Mouse (Mus musculus) midbrain, postnatal 0 days (tissue): ENCODE measurements around the gene Atp8b5. TPM values are rescaled to one million over a fixed set of nuclear protein-coding genes. Genes with fewer than 3 reads are reported as not detected.

ENCODE experiments used
- ATAC-seq: fragments of 200-750 bp; cut with Nextera tagmentation; 2 replicates; pipeline ENCODE4 v1.8.0; 2017; ENCODE audit warnings: moderate number of reproducible peaks, mild to moderate bottlenecking, moderate TSS enrichment, moderate library complexity; ENCODE audit not compliant: low FRiP score
- DNase-seq: peaks from one replicate; pipeline ENCODE4 v3.0.0-alpha.2; 2015; ENCODE audit warnings: low spot score
- H3K27ac ChIP-seq: fragments of 300-500 bp; sonication (generic); 2 replicates; pipeline ENCODE4 v1.5.1; 2014; ENCODE audit warnings: low read depth, mild to moderate bottlenecking, low read length, mixed read lengths
- H3K27me3 ChIP-seq: fragments of 300-500 bp; sonication (generic); 2 replicates; pipeline ENCODE4 v1.6.1; 2014; ENCODE audit warnings: low read length, control low read depth, mixed read lengths; ENCODE audit not compliant: insufficient read depth
- H3K36me3 ChIP-seq: fragments of 300-500 bp; sonication (generic); 2 replicates; pipeline ENCODE4 v1.6.1; 2014; ENCODE audit warnings: low read length, control low read depth, mixed read lengths; ENCODE audit not compliant: insufficient read depth
- H3K4me1 ChIP-seq: fragments of 300-500 bp; sonication (generic); 2 replicates; pipeline ENCODE4 v1.6.1; 2014; ENCODE audit warnings: mild to moderate bottlenecking, control low read depth, antibody characterized with exemption, low read length, mixed read lengths; ENCODE audit not compliant: insufficient read depth
- H3K4me2 ChIP-seq: fragments of 300-500 bp; sonication (generic); 2 replicates; pipeline ENCODE4 v1.6.1; 2014; ENCODE audit warnings: low read depth, mild to moderate bottlenecking, low read length, mixed read lengths; ENCODE audit not compliant: poor library complexity, severe bottlenecking
- H3K4me3 ChIP-seq: fragments of 300-500 bp; sonication (generic); 2 replicates; pipeline ENCODE4 v1.5.1; 2014; ENCODE audit warnings: low read depth, mild to moderate bottlenecking, low read length, moderate library complexity
- H3K9ac ChIP-seq: fragments of 300-500 bp; sonication (generic); replicated peaks from 2 replicates; pipeline ENCODE4 v1.6.1; 2014; ENCODE audit warnings: mild to moderate bottlenecking, low read length, moderate library complexity, mixed read lengths; ENCODE audit not compliant: poor library complexity, severe bottlenecking
- H3K9me3 ChIP-seq: fragments of 300-500 bp; sonication (generic); 2 replicates; pipeline ENCODE4 v1.6.1; 2016; ENCODE audit warnings: low read length, control low read depth
- CTCF ChIP-seq: IDR thresholded peaks from 2 replicates; pipeline ENCODE4 v1.5.1; 2016; ENCODE audit warnings: antibody characterized with exemption, mild to moderate bottlenecking
- WGBS: fragments of 180-500 bp; shearing (Covaris S2); extraction: QIAGEN DNeasy Blood & Tissue Kit; methylation state at CpG from one replicate; pipeline ENCODE4 v1.1.7; 2014; 5-methylcytosine and 5-hydroxymethylcytosine counted together
- polyA plus RNA-seq: library from polyadenylated mRNA; unstranded; fragments of >200 nt; fragmentation: Nextera tagmentation; extraction: Ambion mirVana; gene quantifications from 2 replicates; pipeline ENCODE4 v1.2.1, GENCODE M21; 2015
- total RNA-seq: library from RNA; depleted of rRNA; stranded (reverse); fragments of >200 nt; gene quantifications from 2 replicates; pipeline ENCODE4 v1.2.3, GENCODE M21; 2014

The Atp8b5 gene
- total and polyA plus RNA-seq, 2 experiments from 2014 or later = 0.44 to 0.54 TPM

- Histone ChIP-seq H3K27ac (no peak overlapping the region), H3K36me3 (no peaks in the 10 kb centered on the region), H3K4me2 (no peak overlapping the region), H3K4me1 (no peaks in the 10 kb centered on the region), H3K27me3 (no peaks in the 10 kb centered on the region), H3K9me3 (no peaks in the 10 kb centered on the region), H3K4me3 (no peak overlapping the region), H3K9ac (no peak overlapping the region)
- TF ChIP-seq CTCF = no peak
- 89% methylated on average over 2 of the region's 2 CpGs for WGBS
- no peak for DNase-seq
- no peak for ATAC-seq
Measured at GRCm38 (mm10) chr4:43327118-43327517, 60.2 kb downstream of the Atp8b5 start.

GRCm38 (mm10) chr4:43334771-43335170 is 67.8 kb downstream of the Atp8b5 start:
- TF ChIP-seq CTCF = no peak
- Histone ChIP-seq H3K9me3 (no peaks in the 10 kb centered on the region), H3K4me3 (no peak overlapping the region), H3K27me3 (no peaks in the 10 kb centered on the region), H3K36me3 (no peaks in the 10 kb centered on the region), H3K4me1 (no peaks in the 10 kb centered on the region), H3K27ac (no peak overlapping the region), H3K9ac (no peak overlapping the region), H3K4me2 (no peak overlapping the region)
- ATAC-seq = no peak
- WGBS = 37% methylated on average over 2 of the region's 2 CpGs
- no peak for DNase-seq

- H3K4me1 ChIP-seq = no peaks in the 10 kb centered on the region
- no peaks in the 10 kb centered on the region for H3K36me3 ChIP-seq
- H3K27me3 ChIP-seq = no peaks in the 10 kb centered on the region
- no peak overlapping the region for H3K4me2 ChIP-seq
- no peak overlapping the region for H3K4me3 ChIP-seq
- no peak overlapping the region for H3K9ac ChIP-seq
- no peak overlapping the region for H3K27ac ChIP-seq
- no peak for TF ChIP-seq CTCF
- no peaks in the 10 kb centered on the region for H3K9me3 ChIP-seq
- DNase-seq (no peak), ATAC-seq (no peak)
Measured at GRCm38 (mm10) chr4:43336176-43336575, 69.2 kb downstream of the Atp8b5 start.

- Histone ChIP-seq H3K9me3 (no peaks in the 10 kb centered on the region), H3K27me3 (no peaks in the 10 kb centered on the region), H3K4me3 (no peak overlapping the region), H3K9ac (no peak overlapping the region), H3K4me2 (no peak overlapping the region), H3K27ac (no peak overlapping the region), H3K4me1 (no peaks in the 10 kb centered on the region), H3K36me3 (no peaks in the 10 kb centered on the region)
- TF ChIP-seq CTCF = no peak
- DNase-seq = no peak
- 73% methylated on average over 4 of the region's 4 CpGs for WGBS
- ATAC-seq = no peak
Measured at GRCm38 (mm10) chr4:43340096-43340804, 73.3 kb downstream of the Atp8b5 start.

GRCm38 (mm10) chr4:43341276-43341891 is 74.4 kb downstream of the Atp8b5 start:
- WGBS = 25% methylated on average over 7 of the region's 7 CpGs
- Histone ChIP-seq H3K9me3 (no peaks in the 10 kb centered on the region), H3K36me3 (no peaks in the 10 kb centered on the region), H3K9ac (no peak overlapping the region), H3K4me3 (no peak overlapping the region), H3K27me3 (no peaks in the 10 kb centered on the region), H3K27ac (no peak overlapping the region), H3K4me1 (no peaks in the 10 kb centered on the region), H3K4me2 (no peak overlapping the region)
- DNase-seq = no peak
- TF ChIP-seq CTCF = peak; percentile 54
- no peak for ATAC-seq

- WGBS = 90% methylated on average over 10 of the region's 10 CpGs
- Histone ChIP-seq H3K36me3 (no peaks in the 10 kb centered on the region), H3K9ac (no peak overlapping the region), H3K4me1 (no peaks in the 10 kb centered on the region), H3K4me3 (no peak overlapping the region), H3K27ac (no peak overlapping the region), H3K27me3 (no peaks in the 10 kb centered on the region), H3K4me2 (no peak overlapping the region), H3K9me3 (no peaks in the 10 kb centered on the region)
- TF ChIP-seq CTCF = no peak
- DNase-seq (no peak), ATAC-seq (no peak)
Measured at GRCm38 (mm10) chr4:43342443-43342842, 75.5 kb downstream of the Atp8b5 start.
